Mouse (Mus musculus): ENCODE measurements around the gene Crybb2. TPM values are rescaled to one million over a fixed set of nuclear protein-coding genes. Genes with fewer than 3 reads are reported as not detected.

Gene Crybb2
- polyA plus RNA-seq, 1 experiment from 2014 or later = not detected

DNA sequence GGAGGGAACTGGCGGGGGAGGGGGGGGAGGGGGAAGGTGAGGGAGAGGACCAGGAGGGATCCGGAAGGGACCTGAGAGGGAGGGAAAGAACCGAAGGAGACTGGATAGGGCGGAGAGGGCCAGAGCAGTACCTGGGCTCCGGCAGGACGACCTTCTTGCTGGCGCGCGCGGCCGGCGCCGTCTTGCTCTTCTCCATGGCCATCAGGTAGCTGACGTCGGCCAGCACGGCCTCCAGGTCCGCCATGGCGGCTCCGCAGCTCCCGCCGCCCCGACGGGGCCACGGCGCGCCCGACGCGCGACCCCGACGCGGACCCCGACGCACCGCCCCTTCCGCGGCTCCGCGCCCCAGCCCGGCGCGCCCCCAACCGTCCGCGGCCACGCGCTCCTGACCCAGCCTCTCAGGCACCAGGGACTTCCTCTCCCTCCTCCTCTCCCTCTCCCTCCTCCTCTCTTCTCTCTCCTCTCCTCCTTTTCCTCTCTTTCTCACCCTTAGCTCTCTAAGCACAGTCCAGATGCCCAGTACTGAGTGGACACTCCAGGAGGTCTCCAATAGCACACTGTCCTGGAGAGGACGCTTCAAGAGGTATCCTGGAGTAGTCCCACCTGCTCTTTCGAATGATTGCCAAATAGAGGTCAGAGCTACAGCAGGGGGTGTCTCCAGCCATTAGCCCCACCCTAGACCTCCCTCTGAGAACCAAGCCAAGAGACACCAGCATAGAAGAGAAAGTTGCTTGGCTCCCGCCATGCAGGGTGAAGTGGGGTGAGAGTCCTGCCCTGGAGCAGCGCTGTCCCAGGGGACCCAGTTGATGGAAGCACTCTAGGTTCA is 54.5 kb downstream of the Crybb2 start, which contains the start of gene Grk3:
TSS of gene Grk3 (minus strand) at position 556 of the 826 bp plus-strand sequence.
- Histone ChIP-seq H3K27ac (peak within 1 kb of the TSS; percentile 88), H3K4me3 (peak within 1 kb of the TSS; percentile 69), H3K36me3 (no peaks in the 10 kb centered on the region), H3K4me1 (replicated peaks) (peaks cover 27% of the 10 kb centered on the region), H3K9me3 (0 out of 2 replicates have a peak, but pooled peaks cover 3% of the 10 kb centered on the region), H3K27me3 (ENCODE audit: insufficient read depth, poor library complexity, severe bottlenecking) (peaks cover 41% of the 10 kb centered on the region)
- 4% methylated on average over 48 of the region's 52 CpGs for WGBS
- DNase-seq (ENCODE audit: low spot score) = peak; percentile 62

DNA sequence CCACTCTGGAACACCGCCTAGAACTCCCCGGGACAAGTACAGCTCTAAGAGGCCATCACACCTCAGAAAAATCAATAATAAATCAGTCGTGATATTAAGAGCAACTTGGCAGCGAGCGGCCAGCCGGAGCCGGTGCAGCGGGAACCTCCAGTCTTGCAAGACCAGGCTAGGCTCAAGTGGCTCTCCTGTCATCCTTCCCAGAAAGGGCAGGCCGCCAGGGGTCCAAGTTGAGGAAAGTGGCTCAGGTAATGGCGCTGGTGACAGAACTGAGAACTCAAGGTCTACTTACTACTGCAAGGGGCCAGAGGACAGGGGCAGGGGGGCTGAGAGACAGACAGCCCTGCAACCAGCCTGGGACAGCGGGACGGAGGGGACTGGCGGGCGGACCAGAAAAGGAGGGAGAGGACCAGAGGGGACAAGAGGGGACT is 55.1 kb downstream of the Crybb2 start:
- peak overlapping the region; percentile 88 for H3K27ac ChIP-seq
- peak overlapping the region; percentile 69 for H3K4me3 ChIP-seq
- DNase-seq (ENCODE audit: low spot score) = no peak
- no peaks in the 10 kb centered on the region for H3K36me3 ChIP-seq
- H3K9me3 ChIP-seq = no peaks in the 10 kb centered on the region
- H3K4me1 ChIP-seq (replicated peaks) = peaks cover 27% of the 10 kb centered on the region
- WGBS = 4% methylated on average over 14 of the region's 14 CpGs
- H3K27me3 ChIP-seq (ENCODE audit: insufficient read depth, poor library complexity, severe bottlenecking) = peaks cover 41% of the 10 kb centered on the region

DNA sequence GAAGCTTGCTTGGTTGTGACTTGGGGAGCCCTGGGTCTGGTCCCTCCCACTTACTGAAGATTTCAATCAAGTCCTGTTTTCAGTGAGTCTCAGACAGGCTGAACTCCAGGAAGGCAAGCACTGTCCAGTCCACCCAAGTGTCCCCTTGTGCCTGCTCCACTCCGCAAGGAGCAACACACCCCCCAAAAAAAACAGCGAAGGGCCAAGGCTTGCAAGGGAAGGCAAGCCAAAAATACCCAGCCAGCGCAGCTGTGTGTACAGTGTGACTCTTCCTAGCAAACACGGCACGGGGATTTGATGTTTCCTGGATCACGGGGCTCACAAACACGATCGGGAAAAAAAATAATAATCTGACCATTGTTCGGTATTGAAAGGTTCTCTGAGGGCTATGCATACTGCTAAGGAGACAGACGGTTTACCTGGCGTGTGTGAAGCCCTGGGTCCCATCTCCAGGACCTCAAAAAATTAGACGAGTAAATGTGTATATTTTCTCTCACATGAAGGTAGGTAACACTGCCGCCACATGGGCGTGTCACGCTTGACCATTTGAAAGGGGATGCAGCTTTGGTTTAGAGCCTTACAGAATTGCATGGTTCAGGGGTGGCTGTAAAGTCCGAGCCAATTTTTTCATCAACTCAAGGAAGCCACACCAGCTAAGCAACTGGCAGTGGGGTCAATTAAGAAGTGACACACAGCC is 55.7 kb downstream of the Crybb2 start:
- Histone ChIP-seq H3K4me1 (replicated peaks) (peaks cover 27% of the 10 kb centered on the region), H3K9me3 (no peaks in the 10 kb centered on the region), H3K27me3 (ENCODE audit: insufficient read depth, poor library complexity, severe bottlenecking) (peaks cover 41% of the 10 kb centered on the region), H3K4me3 (peak overlapping the region; percentile 69), H3K27ac (no peak overlapping the region), H3K36me3 (no peaks in the 10 kb centered on the region)
- 64% methylated on average over 16 of the region's 16 CpGs for WGBS
- no peak for DNase-seq (ENCODE audit: low spot score)

DNA sequence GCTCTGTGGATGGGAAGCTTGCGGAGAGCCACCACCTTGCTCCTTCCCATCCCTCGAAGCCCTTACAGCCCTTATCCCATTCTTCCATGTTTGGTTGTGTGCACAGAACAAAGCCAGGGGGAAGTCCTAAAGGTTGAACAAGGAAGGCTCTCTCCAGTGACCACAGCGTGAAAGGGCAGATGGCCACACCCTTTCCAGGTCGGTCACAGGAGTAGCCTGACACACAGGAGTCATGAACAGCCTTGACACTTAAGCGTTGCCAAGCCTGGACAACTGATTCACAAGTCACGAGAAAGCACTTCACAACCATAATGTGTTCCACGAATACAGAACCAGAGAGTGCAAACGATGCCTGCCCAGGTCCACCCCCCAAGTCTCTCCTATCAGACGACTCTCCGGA is 58.0 kb downstream of the Crybb2 start:
- Histone ChIP-seq H3K27ac (no peak overlapping the region), H3K4me1 (replicated peaks) (peaks cover 29% of the 10 kb centered on the region), H3K4me3 (no peak overlapping the region), H3K27me3 (ENCODE audit: insufficient read depth, poor library complexity, severe bottlenecking) (peaks cover 31% of the 10 kb centered on the region), H3K36me3 (no peaks in the 10 kb centered on the region), H3K9me3 (no peaks in the 10 kb centered on the region)
- WGBS = 88% methylated on average over 10 of the region's 10 CpGs
- no peak for DNase-seq (ENCODE audit: low spot score)

DNA sequence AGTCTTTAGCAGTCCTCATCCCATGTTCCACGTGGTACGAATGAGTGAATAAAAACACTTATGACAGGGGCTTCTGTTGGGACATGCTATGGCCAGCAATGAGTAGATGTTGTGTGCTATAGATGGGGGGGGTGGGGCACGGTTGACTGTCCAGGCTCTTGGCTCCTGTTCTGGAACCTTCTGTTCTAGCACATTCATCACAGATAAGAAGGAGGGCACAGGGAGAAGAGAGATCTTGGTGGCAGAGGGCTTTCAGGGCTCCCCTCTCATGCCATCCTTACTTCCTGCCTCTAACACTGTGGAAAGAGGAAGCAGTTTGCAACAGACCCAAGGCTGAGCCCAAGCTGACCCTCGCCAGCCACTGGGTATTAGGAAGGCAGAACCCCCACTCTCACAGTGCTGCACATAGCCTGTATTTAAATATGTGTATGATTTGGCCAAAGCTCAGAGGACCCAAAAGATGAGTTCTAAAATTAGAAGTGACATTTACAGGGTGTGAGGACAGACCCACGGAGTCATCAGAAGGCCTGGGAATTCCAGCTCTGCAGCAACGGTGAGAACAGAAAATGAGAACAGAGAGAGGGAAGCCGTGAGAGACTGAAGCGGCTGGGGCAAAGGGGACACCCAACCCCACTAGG is 60.6 kb downstream of the Crybb2 start:
- DNase-seq (ENCODE audit: low spot score) = no peak
- no peaks in the 10 kb centered on the region for H3K9me3 ChIP-seq
- H3K27me3 ChIP-seq (ENCODE audit: insufficient read depth, poor library complexity, severe bottlenecking) = peaks cover 9% of the 10 kb centered on the region
- WGBS = 93% methylated on average over 8 of the region's 8 CpGs
- no peak overlapping the region for H3K4me3 ChIP-seq
- no peak overlapping the region for H3K27ac ChIP-seq
- no peaks in the 10 kb centered on the region for H3K36me3 ChIP-seq
- H3K4me1 ChIP-seq (replicated peaks) = peaks cover 13% of the 10 kb centered on the region

DNA sequence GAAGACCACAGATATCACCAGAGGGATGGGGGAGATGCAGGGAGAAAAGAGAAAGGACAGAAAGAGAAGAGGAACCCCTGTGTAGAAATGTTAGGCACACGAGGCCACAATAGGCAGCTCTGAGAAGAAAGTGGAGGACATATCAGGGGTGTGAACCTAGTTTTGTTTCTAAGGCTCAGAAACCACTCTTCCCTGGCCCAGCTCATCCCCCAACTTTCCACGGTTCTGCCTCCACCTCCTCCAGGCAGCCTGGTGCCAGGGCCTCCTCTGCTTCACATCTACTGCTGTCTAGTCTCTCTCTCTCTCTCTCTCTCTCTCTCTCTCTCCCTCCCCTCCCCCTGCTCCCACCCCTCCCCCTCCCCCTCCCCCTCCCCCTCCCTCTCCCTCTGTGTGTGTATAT is 61.4 kb downstream of the Crybb2 start:
- H3K27ac ChIP-seq = no peak overlapping the region

More for the DNA sequence above, 61.4 kb downstream of the Crybb2 start:
- H3K4me3 ChIP-seq = no peak overlapping the region
- H3K9me3 ChIP-seq = no peaks in the 10 kb centered on the region
- H3K4me1 ChIP-seq (replicated peaks) = peaks cover 8% of the 10 kb centered on the region; the same call in 1 of the 2 replicates
- H3K27me3 ChIP-seq (ENCODE audit: insufficient read depth, poor library complexity, severe bottlenecking) = peaks cover 1% of the 10 kb centered on the region
- H3K36me3 ChIP-seq = no peaks in the 10 kb centered on the region
- WGBS = 92% methylated on average over 2 of the region's 2 CpGs
- DNase-seq (ENCODE audit: low spot score) = no peak

Other genes with a start within 250 kb of the Crybb2 start
- 0.30 and 0.65 TPM in 2 replicates for gene Myo18b, start 173.8 kb downstream of the Crybb2 start, polyA plus RNA-seq (2016; fragmentation: Nextera tagmentation; extraction: Ambion mirVana)
- 6.0 and 6.6 TPM in 2 replicates for gene Grk3, start 54.3 kb downstream of the Crybb2 start, polyA plus RNA-seq (2016; fragmentation: Nextera tagmentation; extraction: Ambion mirVana)
- 0.25 and 0.50 TPM in 2 replicates for gene Crybb3, start 11.5 kb upstream of the Crybb2 start, polyA plus RNA-seq (2016; fragmentation: Nextera tagmentation; extraction: Ambion mirVana)
- gene 2900026A02Rik, start 151.1 kb upstream of the Crybb2 start, polyA plus RNA-seq (2016; fragmentation: Nextera tagmentation; extraction: Ambion mirVana) = 2.1 and 4.1 TPM in 2 replicates
- gene Tmem211, start 156.8 kb upstream of the Crybb2 start, polyA plus RNA-seq (2016; fragmentation: Nextera tagmentation; extraction: Ambion mirVana) = 0.11 TPM in 1 of 2 replicates, not detected in the other
- gene Sgsm1, start 240.7 kb upstream of the Crybb2 start, polyA plus RNA-seq (2016; fragmentation: Nextera tagmentation; extraction: Ambion mirVana) = 16.6 and 17.5 TPM in 2 replicates